Mouse (Mus musculus) hindbrain, postnatal 0 days (tissue): Measurements from ENCODE around the gene Hdac4. TPM values are rescaled to one million over a fixed set of nuclear protein-coding genes. Genes with fewer than 3 reads are reported as not detected.

Experiments
- ATAC-seq: fragments of 200-750 bp; cut with Nextera tagmentation; 2 replicates; pipeline ENCODE4 v1.8.0; 2017; ENCODE audit warnings: mild to moderate bottlenecking, moderate TSS enrichment, moderate library complexity
- DNase-seq: peaks from one replicate; pipeline ENCODE4 v3.0.0-alpha.2; 2015; ENCODE audit warnings: low spot score
- H3K27ac ChIP-seq: fragments of 300-500 bp; sonication (generic); 2 replicates; pipeline ENCODE4 v1.5.1; 2014; ENCODE audit warnings: mild to moderate bottlenecking
- H3K27me3 ChIP-seq: fragments of 300-500 bp; sonication (generic); 2 replicates; pipeline ENCODE4 v1.6.1; 2014; ENCODE audit warnings: low read length, mixed read lengths; ENCODE audit not compliant: insufficient read depth
- H3K36me3 ChIP-seq: fragments of 300-500 bp; sonication (generic); 2 replicates; pipeline ENCODE4 v1.6.1; 2014; ENCODE audit warnings: low read length, mixed read lengths; ENCODE audit not compliant: insufficient read depth
- H3K4me1 ChIP-seq: fragments of 300-500 bp; sonication (generic); 2 replicates; pipeline ENCODE4 v1.6.1; 2014; ENCODE audit warnings: antibody characterized with exemption, low read length, mixed read lengths; ENCODE audit not compliant: insufficient read depth
- H3K4me2 ChIP-seq: fragments of 300-500 bp; sonication (generic); 2 replicates; pipeline ENCODE4 v1.6.1; 2014; ENCODE audit warnings: low read depth, mild to moderate bottlenecking, low read length, moderate library complexity, mixed read lengths
- H3K4me3 ChIP-seq: fragments of 300-500 bp; sonication (generic); 2 replicates; pipeline ENCODE4 v1.5.1; 2014; ENCODE audit warnings: low read length
- H3K9ac ChIP-seq: fragments of 300-500 bp; sonication (generic); replicated peaks from 2 replicates; pipeline ENCODE4 v1.6.1; 2014; ENCODE audit warnings: mild to moderate bottlenecking, low read length, moderate library complexity, mixed read lengths
- H3K9me3 ChIP-seq: fragments of 300-500 bp; sonication (generic); 2 replicates; pipeline ENCODE4 v1.6.1; 2016; ENCODE audit warnings: low read length, mixed read lengths
- CTCF ChIP-seq: IDR thresholded peaks from 2 replicates; pipeline ENCODE4 v1.5.1; 2016; ENCODE audit warnings: antibody characterized with exemption, control low read depth, low read depth
- WGBS: fragments of 180-500 bp; shearing (Covaris S2); extraction: QIAGEN DNeasy Blood & Tissue Kit; methylation state at CpG from one replicate; pipeline ENCODE4 v1.1.7; 2014; 5-methylcytosine and 5-hydroxymethylcytosine counted together
- polyA plus RNA-seq: library from polyadenylated mRNA; unstranded; fragments of >200 nt; fragmentation: Nextera tagmentation; extraction: Ambion mirVana; gene quantifications from 2 replicates; pipeline ENCODE4 v1.2.1, GENCODE M21; 2015
- total RNA-seq: library from RNA; depleted of rRNA; stranded (reverse); fragments of >200 nt; gene quantifications from 2 replicates; pipeline ENCODE4 v1.2.3, GENCODE M21; 2014

Hdac4 gene
- total and polyA plus RNA-seq, 2 experiments from 2014 or later: 20.2 to 67.9 TPM

- Histone ChIP-seq H3K36me3 (no peaks in the 10 kb centered on the region), H3K9me3 (no peaks in the 10 kb centered on the region), H3K9ac (no peak overlapping the region), H3K27ac (no peak overlapping the region), H3K27me3 (no peaks in the 10 kb centered on the region), H3K4me3 (no peak overlapping the region), H3K4me2 (no peak overlapping the region), H3K4me1 (peaks cover 10% of the 10 kb centered on the region; the same call in 1 of the 2 replicates)
- no peak for ATAC-seq
- WGBS: 79% methylated on average over 11 of the region's 11 CpGs
- DNase-seq: no peak
- no peak for TF ChIP-seq CTCF
Measured at GRCm38 (mm10) chr1:92216710-92217109, 21.2 kb upstream of the Hdac4 start.

GRCm38 (mm10) chr1:92215996-92216630 lies 20.6 kb upstream of the Hdac4 start:
- H3K27ac ChIP-seq: no peak overlapping the region
- H3K27me3 ChIP-seq: no peaks in the 10 kb centered on the region
- H3K9me3 ChIP-seq: no peaks in the 10 kb centered on the region
- WGBS: 43% methylated on average over 11 of the region's 11 CpGs
- H3K4me2 ChIP-seq: no peak overlapping the region
- H3K36me3 ChIP-seq: no peaks in the 10 kb centered on the region
- peaks cover 10% of the 10 kb centered on the region; the same call in 1 of the 2 replicates for H3K4me1 ChIP-seq
- no peak for TF ChIP-seq CTCF
- H3K9ac ChIP-seq: no peak overlapping the region
- DNase-seq (peak; percentile 32), ATAC-seq (no peak)
- H3K4me3 ChIP-seq: no peak overlapping the region

DNA sequence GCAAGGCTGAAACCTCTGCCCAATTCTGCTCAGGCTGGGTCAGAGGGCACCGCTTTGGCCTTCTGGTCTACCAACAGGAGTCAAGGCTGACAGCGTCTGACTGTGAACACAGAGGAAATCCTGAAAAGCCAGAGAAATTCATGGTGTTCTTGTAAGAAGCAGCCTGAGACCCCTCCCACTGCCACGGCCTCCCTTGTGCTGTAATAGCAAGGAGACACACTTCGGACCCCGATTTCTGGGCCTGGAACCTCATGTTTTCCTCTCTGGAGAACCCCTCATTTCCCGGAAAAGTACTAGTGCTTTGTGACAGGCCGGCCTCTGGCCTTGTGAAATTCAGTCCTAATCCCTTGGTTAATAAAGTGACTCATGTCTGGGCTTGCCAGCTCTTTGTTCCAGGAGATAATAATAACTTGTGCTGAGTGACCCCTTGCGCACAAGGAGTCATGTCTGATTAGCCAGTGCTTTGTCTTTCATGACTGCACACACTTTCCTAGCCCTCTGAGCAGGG lies 19.7 kb upstream of the Hdac4 start:
- Histone ChIP-seq H3K4me3 (no peak overlapping the region), H3K36me3 (no peaks in the 10 kb centered on the region), H3K9ac (no peak overlapping the region), H3K27me3 (no peaks in the 10 kb centered on the region), H3K27ac (no peak overlapping the region), H3K4me1 (peaks cover 10% of the 10 kb centered on the region; the same call in 1 of the 2 replicates), H3K9me3 (no peaks in the 10 kb centered on the region), H3K4me2 (no peak overlapping the region)
- TF ChIP-seq CTCF: no peak
- 81% methylated on average over 8 of the region's 8 CpGs for WGBS
- DNase-seq (no peak), ATAC-seq (no peak)

- Histone ChIP-seq H3K27me3 (no peaks in the 10 kb centered on the region), H3K4me1 (peaks cover 10% of the 10 kb centered on the region; the same call in 1 of the 2 replicates), H3K36me3 (no peaks in the 10 kb centered on the region), H3K4me3 (no peak overlapping the region), H3K9ac (no peak overlapping the region; the same call in 1 of the 2 replicates), H3K9me3 (no peaks in the 10 kb centered on the region), H3K27ac (0 out of 2 replicates have a peak overlapping the region, but pooled peaks have one; percentile 8), H3K4me2 (no peak overlapping the region)
- WGBS: 16% methylated on average over 13 of the region's 13 CpGs
- no peak for TF ChIP-seq CTCF
- ATAC-seq: peak; percentile 60
- peak; percentile 54 for DNase-seq
Measured at GRCm38 (mm10) chr1:92212003-92212750, 16.7 kb upstream of the Hdac4 start.

DNA sequence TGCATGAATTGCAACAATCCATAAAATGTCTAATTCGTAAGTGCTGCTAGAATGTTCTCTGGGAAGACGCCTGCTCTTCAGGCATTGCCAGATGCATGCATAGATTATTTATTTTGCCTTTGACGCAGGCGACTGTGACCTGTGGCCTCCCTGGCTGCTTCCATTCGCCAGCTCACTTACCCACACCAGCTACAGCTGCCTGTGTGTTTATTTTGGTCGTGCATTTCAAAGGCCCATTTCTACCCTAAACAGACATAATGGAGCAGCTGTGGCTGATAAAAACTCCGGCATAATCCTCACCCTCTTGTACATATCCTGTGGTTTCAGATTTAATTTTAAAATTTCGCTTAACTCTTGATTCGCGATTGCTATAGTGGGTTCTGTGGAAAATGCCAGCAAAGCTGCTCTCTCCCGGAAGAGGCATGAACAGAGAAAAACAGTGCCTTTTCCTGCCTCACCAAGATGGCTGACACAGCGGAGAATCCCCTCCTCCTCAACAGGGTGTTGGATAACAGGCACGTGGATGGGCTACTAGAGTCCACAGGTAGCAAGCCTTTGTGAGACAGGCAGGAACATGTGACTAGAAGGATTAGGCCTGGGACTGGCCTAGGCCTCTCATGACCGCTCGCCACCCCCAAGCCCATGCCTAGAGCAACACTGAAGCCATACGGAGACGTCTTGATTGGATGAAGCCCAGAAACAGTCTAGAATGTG lies 7.3 kb upstream of the Hdac4 start:
- Histone ChIP-seq H3K27me3 (no peaks in the 10 kb centered on the region), H3K9ac (no peak overlapping the region), H3K4me3 (no peak overlapping the region), H3K27ac (no peak overlapping the region), H3K9me3 (no peaks in the 10 kb centered on the region), H3K36me3 (no peaks in the 10 kb centered on the region), H3K4me1 (no peaks in the 10 kb centered on the region), H3K4me2 (no peak overlapping the region)
- DNase-seq (no peak), ATAC-seq (no peak)
- 78% methylated on average over 17 of the region's 17 CpGs for WGBS
- no peak for TF ChIP-seq CTCF

GRCm38 (mm10) chr1:92190463-92190862 lies 5.0 kb downstream of the Hdac4 start:
- 91% methylated on average over 3 of the region's 3 CpGs for WGBS
- Histone ChIP-seq H3K4me2 (no peak overlapping the region), H3K36me3 (no peaks in the 10 kb centered on the region), H3K4me3 (no peak overlapping the region), H3K9ac (no peak overlapping the region), H3K27ac (no peak overlapping the region), H3K27me3 (no peaks in the 10 kb centered on the region), H3K4me1 (no peaks in the 10 kb centered on the region), H3K9me3 (no peaks in the 10 kb centered on the region)
- DNase-seq (no peak), ATAC-seq (no peak)
- TF ChIP-seq CTCF: no peak
